Mouse (Mus musculus) layer of hippocampus, adult 2 months (tissue): ENCODE data around the gene Slit3. TPM values are rescaled to one million over a fixed set of nuclear protein-coding genes. Genes with fewer than 3 reads are reported as not detected.

ENCODE experiments used
- DNase-seq, 2 experiments: peaks; one replicate each; pipeline ENCODE4 v3.0.0; 2022; ENCODE audit warnings: low spot score in 2 of 2
- H3K27ac ChIP-seq: fragments of 200-600 bp; 2 replicates; pipeline ENCODE4 v1.8.1; 2022
- H3K4me3 ChIP-seq: fragments of 200-600 bp; 2 replicates; pipeline ENCODE4 v1.8.1; 2022; ENCODE audit warnings: mild to moderate bottlenecking
- CTCF ChIP-seq: fragments of 200-600 bp; conservative IDR thresholded peaks from 2 replicates; pipeline ENCODE4 v1.8.1; 2022; ENCODE audit warnings: antibody characterized with exemption, mild to moderate bottlenecking, moderate library complexity
- total RNA-seq, 2 experiments: library from RNA; stranded (reverse); gene quantifications; 2 replicates each; pipeline ENCODE4 v1.2.3; 2021

Gene Slit3
- total RNA-seq, 2 experiments from 2014 or later = 98.9 to 106 TPM

DNA sequence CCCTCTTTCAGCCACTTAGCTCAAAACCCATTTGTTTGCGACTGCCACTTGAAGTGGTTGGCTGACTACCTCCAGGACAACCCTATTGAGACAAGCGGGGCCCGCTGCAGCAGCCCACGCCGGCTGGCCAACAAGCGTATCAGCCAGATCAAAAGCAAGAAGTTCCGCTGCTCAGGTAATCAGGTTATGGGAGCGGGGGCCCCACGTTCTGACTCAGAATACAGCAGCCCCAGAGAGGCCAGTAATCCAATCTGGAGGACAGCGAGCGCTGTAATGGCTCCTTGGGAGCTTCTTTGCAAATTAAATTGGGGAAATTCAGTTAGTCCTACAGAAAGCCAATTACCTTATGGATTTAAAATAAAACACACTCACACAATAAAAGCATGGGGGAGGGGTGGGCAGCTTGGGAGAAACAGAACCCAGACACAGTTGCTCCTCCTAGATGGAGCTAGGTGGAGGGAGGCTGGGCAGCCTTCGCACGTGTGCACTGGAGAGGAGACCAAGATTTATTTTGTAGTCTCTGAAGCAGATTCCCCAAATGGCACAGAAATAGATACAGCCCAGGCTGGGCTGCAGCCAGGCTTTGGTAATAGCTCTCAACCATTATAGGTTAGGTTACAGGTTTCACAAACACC lies 491.4 kb downstream of the Slit3 start:
- H3K4me3 ChIP-seq = no peak overlapping the region
- no peak for TF ChIP-seq CTCF
- peak overlapping the region; percentile 18; the same call in 1 of the 2 replicates for H3K27ac ChIP-seq
- no peak for DNase-seq

DNA sequence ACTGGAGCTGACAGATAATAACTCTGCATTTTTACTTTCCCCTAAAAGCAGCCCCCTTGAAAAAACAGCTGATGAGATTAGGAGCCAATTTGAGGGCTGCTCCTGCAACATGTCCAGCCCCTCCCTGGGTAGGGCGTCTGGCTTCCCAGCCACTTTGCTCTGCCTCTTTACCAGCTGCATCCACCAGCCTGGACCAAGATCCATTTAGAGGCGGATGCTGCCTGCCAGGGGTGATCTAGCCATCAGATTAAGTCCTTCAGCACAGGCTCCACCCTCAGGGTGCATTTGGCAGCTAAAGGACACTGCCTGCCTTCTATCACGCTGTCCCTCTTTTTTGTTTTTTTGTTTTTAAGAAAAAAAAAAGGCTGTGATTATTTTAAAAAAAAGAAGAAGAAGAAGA lies 493.5 kb downstream of the Slit3 start:
- no peak overlapping the region for H3K27ac ChIP-seq
- H3K4me3 ChIP-seq = no peak overlapping the region
- DNase-seq = no peak
- no peak for TF ChIP-seq CTCF

DNA sequence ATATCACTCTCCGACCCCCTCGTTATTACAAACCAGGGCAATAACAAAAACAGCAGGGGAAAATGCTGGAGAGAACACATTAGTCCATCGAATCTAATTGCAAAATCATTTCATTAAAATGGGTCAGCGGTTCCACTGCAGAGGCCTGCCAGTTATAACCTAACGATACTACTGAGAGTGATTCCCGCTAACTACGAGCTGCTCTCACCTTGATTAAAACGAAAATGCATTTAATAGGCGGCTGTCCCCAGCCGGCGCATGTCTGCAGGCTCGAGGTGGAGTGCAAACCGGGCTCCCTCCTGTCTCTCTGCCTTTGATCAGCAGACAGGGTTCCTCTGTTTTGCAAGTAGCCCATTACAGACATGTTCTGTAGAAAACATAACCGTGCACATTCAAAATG lies 498.4 kb downstream of the Slit3 start:
- Histone ChIP-seq H3K4me3 (no peak overlapping the region), H3K27ac (no peak overlapping the region)
- no peak for TF ChIP-seq CTCF
- DNase-seq = no peak

DNA sequence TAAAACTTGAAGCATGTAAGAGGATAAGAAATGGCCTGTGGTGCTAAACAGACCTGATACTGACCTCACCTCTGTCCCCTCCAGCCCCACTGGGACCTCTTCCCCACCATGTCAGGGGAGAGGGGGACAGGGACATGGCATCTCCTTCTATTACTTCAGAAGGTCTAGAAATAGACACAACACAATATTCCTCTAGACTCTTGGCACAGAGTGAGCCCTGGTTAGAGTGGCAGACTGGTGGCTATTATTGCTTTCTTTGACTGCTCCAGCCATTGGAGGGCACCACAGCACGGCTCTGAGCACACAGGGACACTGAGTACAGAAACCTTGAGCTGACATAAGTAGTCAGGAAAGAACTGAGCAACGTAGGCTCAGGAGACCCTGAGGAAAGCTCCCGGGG lies 501.7 kb downstream of the Slit3 start:
- Histone ChIP-seq H3K27ac (no peak overlapping the region), H3K4me3 (no peak overlapping the region)
- no peak for DNase-seq
- peak; percentile 23; the same call in 1 of the 2 replicates for TF ChIP-seq CTCF

DNA sequence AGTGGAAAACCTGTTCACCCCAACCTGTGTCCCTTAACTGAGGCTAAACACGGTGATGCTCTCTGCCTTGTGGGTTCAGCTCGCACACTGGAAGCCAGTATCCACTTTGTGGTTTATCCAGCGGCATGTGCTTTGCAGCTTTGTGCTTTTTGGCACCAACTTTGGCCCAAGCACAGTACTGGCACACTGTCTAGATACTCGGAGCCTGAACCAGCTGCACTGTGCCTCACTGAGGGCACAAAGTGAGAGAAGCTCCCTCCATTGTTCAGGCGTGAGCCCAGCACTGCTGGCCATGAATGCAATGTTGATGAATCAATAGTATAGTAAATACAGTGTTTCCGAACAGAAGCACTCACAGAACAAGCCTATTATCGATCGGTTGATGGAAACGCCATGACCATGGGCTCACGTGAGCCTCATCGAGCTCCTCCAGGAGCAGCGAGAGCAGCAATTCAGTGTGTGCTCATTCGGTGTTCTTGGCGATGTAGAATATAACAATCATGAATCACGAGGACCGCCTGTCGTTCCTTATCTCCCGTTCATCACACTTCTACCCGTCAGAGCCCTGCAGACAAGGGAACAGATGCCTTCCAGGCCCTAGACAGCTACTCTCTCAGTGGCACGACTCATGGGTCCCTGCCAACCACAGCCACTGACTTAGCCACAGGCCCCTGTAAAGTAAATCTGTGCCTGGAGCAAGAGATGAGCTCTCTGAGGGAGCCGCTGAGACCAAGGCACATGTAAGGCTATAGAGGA lies 503.7 kb downstream of the Slit3 start:
- peak in 1 of 2 experiments; percentile 39 for DNase-seq
- no peak for TF ChIP-seq CTCF
- Histone ChIP-seq H3K4me3 (no peak overlapping the region), H3K27ac (peak overlapping the region; percentile 70)

DNA sequence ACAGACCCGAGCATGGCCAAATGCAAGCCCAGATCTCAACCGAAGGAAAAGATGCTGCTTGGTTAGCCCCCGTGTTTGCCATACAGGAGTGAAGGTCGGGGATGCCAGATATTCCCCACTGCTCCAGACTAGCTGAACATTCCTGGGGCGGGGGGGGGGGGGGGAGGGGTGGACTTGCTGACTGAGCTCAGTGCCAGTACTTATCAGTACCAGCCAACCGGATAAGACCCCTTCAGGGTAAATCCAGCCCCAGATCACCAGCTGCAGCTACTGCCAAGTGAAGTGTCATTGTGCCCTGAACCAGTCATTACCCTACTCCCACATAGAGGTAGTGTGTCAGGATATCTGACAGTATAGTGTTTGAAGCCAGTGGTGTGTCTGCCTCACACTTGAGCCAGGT lies 504.6 kb downstream of the Slit3 start:
- no peak overlapping the region for H3K4me3 ChIP-seq
- TF ChIP-seq CTCF = no peak
- peak overlapping the region; percentile 70 for H3K27ac ChIP-seq
- no peak for DNase-seq

DNA sequence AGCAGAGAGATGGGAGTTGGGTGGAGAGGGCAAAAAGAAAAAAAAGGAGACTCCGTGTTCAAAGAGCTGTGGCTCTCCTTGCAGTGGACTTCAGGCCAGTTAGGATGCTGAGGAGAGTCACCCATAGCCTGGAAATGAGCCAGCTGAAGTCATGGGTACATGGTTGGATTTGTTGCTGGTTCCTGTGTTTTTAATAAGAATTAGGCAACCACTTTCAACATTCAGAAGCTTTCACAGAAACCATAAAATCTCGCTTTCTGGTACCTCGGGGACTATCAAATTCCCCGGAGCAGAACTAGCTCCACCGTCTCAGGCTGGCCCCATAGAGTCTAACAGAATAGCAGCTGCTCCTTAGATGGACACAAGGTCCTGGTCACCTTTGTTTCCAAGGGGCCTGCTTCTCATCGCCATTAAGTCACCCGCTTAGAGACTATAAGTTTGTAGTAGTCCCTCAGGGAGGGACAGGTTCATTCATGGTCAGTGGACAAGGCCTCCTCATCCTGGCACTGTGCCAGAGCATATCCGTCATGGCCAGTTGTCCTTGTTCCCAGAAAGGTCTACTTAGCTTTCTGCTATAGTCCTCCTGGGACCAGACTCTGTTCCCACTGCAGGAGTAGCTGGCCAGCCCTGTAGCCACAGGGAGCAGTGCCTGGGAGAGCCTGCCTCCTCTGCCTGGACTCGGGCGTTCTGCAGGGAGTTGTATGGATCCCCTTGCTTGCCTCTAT lies 505.3 kb downstream of the Slit3 start:
- DNase-seq = no peak
- no peak overlapping the region for H3K27ac ChIP-seq
- no peak for TF ChIP-seq CTCF
- no peak overlapping the region for H3K4me3 ChIP-seq

DNA sequence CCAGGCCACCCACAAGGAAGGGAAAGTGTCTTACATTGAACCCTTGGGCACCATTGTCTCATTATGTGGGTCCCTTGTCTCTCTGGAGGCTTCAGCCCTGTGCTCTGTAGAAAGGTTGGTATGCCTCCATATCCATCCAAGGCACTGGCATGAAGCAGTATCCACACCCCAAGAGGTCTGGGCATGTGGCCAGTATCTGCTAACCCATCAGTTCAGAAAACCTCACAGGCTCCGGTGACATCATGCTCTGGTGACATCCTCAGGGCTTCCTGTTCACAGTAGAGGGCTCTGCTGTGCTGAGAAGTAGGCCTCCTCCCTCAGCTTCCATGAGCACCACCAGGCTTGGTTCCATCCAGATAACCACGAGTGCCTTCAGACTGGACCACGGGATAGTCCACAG lies 506.8 kb downstream of the Slit3 start:
- Histone ChIP-seq H3K4me3 (no peak overlapping the region), H3K27ac (no peak overlapping the region)
- no peak for DNase-seq
- no peak for TF ChIP-seq CTCF

DNA sequence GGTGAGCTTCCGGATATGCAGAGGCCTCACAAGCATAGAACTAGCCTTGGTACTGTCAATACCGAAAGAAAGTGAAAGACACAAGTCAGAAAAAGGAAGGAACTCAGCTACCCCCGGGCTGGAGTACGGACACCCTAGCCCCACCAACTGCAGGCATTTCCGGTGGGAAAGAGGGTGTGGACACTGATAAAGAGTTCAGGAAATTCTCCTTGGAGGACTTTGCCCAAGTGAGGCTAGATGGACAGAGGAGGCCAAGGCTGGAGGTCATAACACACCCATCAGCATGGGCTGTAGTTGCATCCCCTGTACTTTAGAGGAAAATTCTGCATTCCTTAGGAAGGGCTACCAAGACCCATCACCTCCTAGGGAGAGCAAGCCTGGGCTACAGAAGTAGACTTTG lies 511.2 kb downstream of the Slit3 start:
- no peak overlapping the region for H3K4me3 ChIP-seq
- no peak overlapping the region for H3K27ac ChIP-seq
- no peak for TF ChIP-seq CTCF
- no peak for DNase-seq

DNA sequence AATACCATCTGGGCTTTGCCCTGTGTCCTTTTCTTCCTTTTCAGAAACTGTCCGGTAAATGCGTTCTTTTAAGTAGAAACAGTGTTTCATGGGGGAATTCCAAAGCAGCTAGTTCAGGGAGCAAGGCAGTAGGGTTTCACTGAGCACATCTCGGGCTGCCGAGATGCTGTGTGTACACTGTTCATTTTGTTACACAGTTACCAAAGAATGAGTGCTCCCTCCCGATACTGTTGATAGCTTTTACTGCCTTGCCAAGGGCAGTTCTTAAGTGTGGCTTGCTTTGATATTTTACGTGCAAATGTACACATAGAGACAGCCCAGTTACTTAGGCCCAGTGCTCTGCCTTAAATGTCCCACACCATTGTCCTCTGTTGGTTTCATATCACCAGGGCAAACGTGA lies 516.1 kb downstream of the Slit3 start:
- no peak overlapping the region for H3K4me3 ChIP-seq
- no peak for TF ChIP-seq CTCF
- DNase-seq = no peak

DNA sequence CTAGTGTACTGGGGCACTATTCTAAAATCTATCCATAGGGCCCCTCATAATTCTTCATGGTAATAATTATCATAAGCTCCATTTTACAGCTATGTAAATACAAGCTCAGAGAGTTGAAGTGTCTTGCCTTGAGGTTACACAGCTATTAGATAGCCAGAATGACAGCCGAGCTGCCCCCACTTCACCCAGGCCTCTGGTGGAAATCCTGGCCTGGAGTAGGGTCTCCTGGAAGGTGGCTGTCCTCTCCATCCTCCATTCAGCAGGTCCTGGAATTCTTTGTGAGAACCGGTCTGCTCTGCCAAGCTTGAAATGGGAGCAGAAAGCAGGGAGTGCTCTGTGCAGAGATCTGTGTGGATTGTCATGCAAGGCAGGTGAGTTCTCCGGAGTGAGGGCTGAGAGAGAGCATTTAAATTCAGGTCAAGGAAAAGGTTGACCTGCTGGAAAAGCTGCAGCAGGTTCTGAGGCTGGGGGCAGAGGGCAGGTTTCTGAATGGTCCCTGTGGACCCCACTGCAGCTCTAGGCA lies 517.9 kb downstream of the Slit3 start:
- no peak for DNase-seq
- Histone ChIP-seq H3K4me3 (no peak overlapping the region), H3K27ac (peak overlapping the region; percentile 36; the same call in 1 of the 2 replicates)
- no peak for TF ChIP-seq CTCF

More for the DNA sequence above, 516.1 kb downstream of the Slit3 start:
- no peak overlapping the region for H3K27ac ChIP-seq

DNA sequence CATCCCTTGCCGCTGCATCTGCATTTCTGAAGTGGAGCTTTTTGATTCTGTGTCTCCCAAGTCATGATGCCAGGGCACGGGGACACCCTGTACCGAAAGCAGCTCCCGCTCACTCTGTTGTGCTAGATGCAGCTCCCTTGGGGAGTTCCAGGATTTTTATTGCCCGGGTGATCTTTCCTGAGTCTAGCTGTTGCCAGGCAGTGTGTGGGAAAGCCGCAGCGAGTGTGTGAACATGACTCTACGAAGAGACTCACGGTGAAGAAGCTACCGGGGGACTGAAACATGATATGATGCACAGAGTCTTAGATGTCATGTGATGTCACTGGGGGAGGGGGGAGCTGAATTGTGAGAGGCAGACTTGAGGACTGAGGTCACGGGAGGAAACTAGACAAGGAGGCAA lies 518.4 kb downstream of the Slit3 start:
- no peak for DNase-seq
- Histone ChIP-seq H3K4me3 (no peak overlapping the region), H3K27ac (peak overlapping the region; percentile 36; the same call in 1 of the 2 replicates)
- TF ChIP-seq CTCF = no peak

DNA sequence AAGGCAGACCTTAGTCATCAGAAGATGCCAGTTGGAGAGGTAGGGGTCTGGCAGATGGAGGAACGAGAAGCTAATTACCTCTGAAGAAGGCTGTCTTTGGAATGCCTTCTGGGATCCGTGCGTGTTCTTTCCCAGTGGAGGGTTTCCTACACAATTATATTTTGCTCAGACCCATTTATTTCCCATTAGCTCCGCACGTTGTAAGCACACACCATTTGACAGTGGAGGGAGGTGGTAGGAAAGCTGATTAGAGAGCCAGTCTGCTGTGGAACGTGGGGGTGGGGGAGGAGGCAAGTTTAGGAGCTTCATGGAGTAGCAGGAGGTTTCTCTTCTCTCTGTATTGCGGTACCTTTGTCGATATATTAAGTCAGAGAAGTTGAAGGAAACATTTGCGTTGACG lies 530.3 kb downstream of the Slit3 start:
- Histone ChIP-seq H3K27ac (no peak overlapping the region; the same call in 1 of the 2 replicates), H3K4me3 (no peak overlapping the region)
- TF ChIP-seq CTCF = no peak
- no peak for DNase-seq
